Mouse (Mus musculus) A20 (cell line): ENCODE measurements around the gene Hspa12a.
A peak's percentile ranks its signal among the peaks of the same experiment; 100 is the strongest.

Experiments used
- DNase-seq: peaks from one replicate; pipeline ENCODE4 v3.0.0-alpha.2; 2011; ENCODE audit warnings: low read depth, low spot score

The Hspa12a gene

GRCm38 (mm10) chr19:58860255-58861173 lies 82.9 kb downstream of the Hspa12a start:
- no peak for DNase-seq

GRCm38 (mm10) chr19:58859831-58860254 lies 83.6 kb downstream of the Hspa12a start:
- no peak for DNase-seq

GRCm38 (mm10) chr19:58859357-58859756 lies 84.1 kb downstream of the Hspa12a start:
- DNase-seq, result no peak

- no peak for DNase-seq
These were observed 87.2 kb downstream of the Hspa12a start for GRCm38 (mm10) chr19:58856129-58856855.

DNA sequence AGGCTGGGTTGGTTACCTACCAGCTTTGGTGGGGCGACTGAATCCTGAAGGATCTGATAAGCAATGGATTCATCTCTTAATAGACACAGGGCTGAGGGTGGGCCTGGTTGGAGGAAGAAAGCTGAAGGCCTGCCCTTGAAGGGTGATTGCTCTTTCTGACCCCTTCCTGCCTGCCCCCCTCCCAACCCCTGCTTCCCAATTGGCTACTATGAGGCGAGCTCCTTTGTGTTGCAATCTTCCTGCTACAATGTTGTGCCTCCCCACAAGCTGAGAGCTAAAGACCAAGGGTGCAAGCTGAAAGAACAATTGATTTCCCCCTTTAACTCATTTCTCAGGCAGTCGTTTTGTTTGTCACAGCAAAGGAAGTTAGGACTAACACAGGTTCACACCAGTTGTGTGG lies 88.6 kb downstream of the Hspa12a start:
- DNase-seq, result no peak

- no peak for DNase-seq
These were observed 90.3 kb downstream of the Hspa12a start for GRCm38 (mm10) chr19:58853036-58853735.

DNA sequence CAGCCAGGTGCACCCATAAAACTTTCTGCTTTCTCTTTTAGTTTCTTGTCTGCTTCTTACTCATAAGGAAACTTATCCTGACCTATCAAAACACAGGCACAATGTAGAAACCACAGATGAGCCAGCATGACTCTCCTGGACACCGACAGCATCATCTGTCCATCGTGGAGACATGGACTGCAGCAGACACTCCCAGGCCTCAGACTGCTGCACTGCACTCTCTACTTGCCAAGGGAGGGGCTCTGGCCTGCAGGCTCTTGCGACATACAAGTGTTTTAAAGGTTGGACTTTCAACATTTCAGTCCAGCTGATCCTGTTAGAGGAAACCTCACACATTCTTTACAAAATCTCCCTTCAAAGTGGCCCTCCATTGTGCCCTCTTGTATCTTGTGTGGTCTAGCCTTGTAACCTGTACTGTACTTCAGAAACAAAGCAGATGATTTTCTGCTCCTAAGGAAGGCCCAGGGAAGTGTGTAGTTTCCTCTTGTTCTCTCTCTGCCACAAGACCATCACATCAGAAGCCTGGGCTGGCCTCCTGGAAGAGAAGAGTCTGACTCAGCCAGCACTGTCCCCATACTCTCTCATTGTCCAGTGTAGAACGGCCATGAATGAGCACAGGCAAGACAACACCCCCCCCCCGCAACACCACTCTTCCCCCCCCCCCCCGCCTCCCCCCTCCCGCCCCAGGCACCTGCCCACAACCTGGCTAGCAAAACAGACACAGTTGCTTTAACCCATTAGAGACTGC lies 92.6 kb downstream of the Hspa12a start:
- DNase-seq, result peak; percentile 30

DNA sequence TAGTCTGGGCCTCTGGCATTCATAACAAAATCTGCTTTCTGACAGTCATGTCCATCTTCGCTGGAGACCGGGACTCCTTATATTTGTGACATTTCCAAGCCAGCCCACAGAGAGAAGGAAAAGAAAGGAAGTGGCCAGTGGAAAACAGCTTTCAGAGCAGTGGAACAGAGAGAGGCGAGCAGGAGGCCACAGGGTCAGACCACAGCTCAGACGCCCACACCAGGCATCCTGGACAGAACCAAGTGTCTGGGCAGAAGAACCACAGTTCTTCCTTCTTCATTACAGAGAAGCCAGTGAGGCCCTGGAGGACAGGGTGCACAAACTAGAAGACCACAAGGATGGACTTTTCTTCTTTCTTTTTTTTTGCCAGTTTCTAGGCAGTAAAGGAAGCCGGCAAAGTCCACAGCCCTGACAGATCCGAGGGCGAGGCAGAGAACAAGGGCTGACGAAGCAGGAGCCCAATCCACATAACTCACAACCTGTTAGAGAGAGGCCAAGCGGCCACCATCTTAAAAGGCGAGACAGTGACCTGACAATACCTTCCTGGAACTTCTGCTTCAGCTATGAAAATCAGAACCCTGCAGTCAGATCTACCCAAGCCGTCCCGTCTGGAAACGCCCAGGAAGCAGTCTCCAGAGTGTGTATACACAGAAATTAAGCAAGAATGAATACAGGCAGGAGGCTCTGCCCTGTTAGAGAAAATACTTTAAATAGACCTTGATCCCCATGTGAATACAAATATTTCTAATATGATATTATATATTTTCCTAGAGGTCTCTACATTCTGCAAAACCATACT lies 93.9 kb downstream of the Hspa12a start:
- no peak for DNase-seq

DNA sequence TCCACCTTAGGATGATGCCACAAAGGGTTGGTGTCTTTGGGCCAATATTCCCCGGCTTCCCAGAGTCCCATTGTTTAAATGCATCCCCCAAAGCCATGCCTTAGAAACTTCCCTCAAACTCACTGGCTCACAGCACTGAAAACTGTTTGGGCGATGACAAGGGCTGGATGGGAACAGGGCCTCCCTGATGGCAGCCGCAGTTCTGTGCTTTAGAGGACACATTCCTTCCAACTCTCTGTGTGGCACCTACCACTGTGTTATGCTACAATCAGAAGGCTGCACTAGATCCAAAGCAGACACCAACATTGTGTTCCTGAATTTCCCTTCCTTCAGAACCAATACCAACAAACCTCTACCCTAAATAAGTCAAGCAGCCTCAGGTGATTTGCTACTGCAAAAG lies 99.8 kb downstream of the Hspa12a start:
- DNase-seq, result no peak

DNA sequence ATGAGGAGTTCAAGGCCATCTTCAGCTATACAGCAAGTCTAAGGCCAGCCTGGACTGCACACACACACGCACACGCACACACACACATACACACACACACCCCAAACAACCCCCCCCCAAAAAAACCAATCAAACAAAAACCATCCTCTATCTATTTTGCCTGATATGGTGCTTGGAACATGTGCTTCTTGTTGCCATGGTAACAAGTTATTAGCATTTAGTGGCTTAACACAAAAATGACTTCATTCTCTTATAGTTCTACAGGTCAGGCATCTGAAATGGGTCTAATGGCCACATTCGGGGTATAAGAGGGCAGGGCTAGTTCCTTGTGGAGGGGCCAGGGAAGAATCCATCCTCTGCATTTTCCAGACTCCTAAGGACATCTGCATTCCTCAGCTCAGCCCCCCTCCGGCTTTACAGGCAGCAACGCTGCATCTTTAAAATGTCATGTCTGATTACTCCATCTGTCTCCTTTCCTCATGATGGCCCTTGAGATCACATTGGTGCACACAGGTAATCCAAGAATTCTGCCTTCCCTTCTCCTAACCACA lies 102.7 kb downstream of the Hspa12a start:
- no peak for DNase-seq

DNA sequence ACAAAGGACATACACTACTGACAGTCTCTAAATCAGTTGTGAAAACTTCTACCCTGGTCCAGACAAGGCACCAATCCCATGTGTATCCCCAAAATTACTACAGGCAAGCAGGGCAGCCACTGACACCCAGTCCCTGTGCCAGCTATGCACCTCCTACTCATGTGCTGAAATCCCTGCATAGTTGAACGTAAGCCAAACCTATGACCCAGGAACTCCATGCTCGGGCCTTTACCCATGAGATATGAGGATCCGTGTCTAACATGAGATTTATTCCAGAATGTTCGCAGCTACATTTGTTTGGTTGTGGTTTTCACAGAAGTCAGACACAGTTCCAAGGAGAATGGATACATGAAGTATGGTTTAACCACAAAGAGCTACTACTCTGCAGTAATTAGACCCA lies 103.6 kb downstream of the Hspa12a start:
- DNase-seq, result no peak

- DNase-seq, result no peak
These were observed 104.1 kb downstream of the Hspa12a start for GRCm38 (mm10) chr19:58839345-58839744.

DNA sequence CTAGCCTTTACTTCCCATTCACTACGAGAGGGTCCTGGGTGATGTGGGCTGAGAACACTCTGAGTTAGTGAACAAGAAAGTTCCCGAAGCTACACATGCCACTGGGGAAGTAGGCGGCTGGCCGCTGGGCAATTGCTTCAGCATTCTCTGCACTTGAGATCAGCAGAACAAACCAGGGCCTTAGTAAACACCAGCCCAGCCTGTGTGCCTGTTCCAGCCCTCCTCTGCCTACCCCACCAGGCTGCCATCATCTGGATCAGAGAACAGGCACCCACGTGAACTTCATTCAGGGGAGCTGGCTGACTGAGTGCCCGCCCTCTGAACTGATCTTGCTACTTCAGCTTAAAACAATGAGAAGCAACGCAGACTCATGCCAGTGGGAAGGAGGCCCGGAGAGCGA lies 104.7 kb downstream of the Hspa12a start:
- no peak for DNase-seq

DNA sequence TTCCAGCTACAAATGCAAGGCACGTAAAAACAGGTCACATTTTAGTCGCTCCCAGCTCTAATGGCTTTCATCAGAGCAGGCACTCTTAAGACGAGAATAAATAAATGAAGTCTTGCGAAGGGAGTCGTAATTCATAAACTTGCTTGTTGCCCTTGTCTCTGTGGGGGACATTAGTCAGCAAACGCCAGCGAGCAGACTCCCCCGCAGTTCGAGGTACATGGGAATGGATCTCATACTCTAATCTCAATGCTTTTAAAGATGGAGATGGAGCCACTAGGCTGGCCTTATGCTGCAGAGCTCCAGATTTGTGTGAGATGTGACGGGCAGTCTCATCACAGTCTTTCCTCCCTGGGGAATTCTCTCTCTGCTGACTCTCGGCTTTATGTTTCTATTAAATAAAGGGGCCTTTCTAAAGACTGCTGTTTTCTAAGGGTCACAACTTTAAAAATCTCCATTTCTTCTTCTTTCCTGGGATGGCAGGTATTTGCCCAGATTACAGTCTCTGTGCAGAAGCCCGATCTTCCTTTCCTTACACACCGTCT lies 109.7 kb downstream of the Hspa12a start:
- no peak for DNase-seq

GRCm38 (mm10) chr19:58832988-58833387 lies 110.5 kb downstream of the Hspa12a start:
- DNase-seq, result peak; percentile 66

DNA sequence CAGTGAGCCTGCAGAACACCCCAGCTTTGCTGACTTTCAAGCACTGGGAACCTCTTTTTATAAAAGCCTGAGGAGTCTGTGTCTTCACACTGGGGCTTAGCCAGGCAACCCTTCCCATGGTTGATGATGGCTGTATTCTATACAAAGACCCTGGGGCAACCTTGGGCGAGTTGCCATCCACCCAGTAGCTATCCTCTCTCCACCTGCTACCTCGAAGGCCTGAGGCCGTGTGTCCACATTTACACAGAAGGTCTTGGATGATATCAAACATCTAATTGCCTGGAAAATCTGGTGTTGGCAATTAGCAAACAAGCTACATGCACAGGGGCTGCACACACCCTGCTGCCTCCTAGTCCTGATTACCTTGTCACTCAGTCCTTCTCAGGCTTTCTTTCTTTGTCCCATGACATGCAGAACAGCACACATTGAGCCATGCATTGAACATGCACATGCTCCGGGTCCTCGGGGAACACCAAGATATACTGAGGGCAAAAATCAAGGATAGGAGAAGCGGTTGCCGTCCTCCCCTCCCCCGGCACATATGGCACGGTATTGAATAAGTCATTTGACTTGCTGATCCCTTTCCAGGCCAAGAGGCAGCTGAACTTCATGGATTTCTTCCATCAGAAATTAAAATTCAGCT lies 112.1 kb downstream of the Hspa12a start:
- DNase-seq, result no peak

DNA sequence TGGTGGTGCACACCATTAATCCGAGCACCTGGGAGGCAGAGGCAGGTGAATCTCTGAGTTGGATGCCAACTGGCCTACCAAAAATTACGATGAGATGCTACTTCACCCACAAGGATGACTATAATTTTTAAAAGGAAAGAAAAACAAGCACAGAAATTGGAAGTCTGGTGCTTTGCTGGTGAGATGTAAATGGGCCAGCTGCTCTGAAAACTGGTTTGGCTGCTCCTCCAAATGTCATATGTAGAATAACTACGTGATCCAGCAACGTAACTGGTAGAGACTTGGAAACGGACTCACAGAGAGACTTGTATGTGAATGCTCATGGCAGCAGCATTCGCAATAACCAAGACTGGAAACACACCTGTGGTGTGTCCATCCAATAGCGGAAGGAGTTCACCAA lies 113.3 kb downstream of the Hspa12a start:
- no peak for DNase-seq

DNA sequence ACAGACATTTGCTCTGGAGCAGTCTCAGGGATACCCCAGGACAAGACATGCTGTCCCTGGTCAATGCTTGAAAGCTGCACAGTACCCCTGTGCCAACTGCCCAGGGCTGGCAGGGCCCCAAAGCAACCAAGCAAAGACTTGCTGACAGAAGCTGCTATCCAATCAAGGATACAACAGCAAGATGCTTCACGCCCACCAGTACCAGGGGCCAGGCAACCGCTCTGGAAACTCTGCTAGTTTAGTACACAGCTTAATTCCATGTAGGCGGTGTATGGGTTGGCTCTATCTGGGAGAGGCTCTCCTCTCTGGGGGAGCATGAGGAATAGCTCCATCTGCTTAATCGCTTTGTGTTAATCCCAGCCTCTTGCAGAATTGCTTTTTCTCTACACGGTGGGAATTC lies 113.9 kb downstream of the Hspa12a start:
- DNase-seq, result no peak

- DNase-seq, result peak; percentile 17
These were observed 115.8 kb downstream of the Hspa12a start for GRCm38 (mm10) chr19:58827656-58828055.

GRCm38 (mm10) chr19:58824316-58824715 lies 119.1 kb downstream of the Hspa12a start:
- no peak for DNase-seq
